Mouse (Mus musculus) forebrain, embryonic 15.5 days (tissue): ENCODE results near the gene Kirrel3. TPM values are rescaled to one million over a fixed set of nuclear protein-coding genes. Genes with fewer than 3 reads are reported as not detected.

Source experiments
- ATAC-seq: fragments of 200-750 bp; cut with Nextera tagmentation; replicated peaks from 2 replicates; pipeline ENCODE4 v1.8.0; 2017; ENCODE audit warnings: mild to moderate bottlenecking, moderate TSS enrichment, moderate library complexity
- H3K27ac ChIP-seq: fragments of 300-500 bp; sonication (generic); replicated peaks from 2 replicates; pipeline ENCODE4 v1.5.1; 2015; ENCODE audit warnings: mild to moderate bottlenecking, inconsistent platforms
- H3K27me3 ChIP-seq: fragments of 300-500 bp; sonication (generic); 2 replicates; pipeline ENCODE4 v1.6.1; 2015; ENCODE audit warnings: inconsistent platforms
- H3K36me3 ChIP-seq: fragments of 300-500 bp; sonication (generic); 2 replicates; pipeline ENCODE4 v1.6.1; 2015; ENCODE audit warnings: mild to moderate bottlenecking, inconsistent platforms
- H3K4me1 ChIP-seq: fragments of 300-500 bp; sonication (generic); 2 replicates; pipeline ENCODE4 v1.6.1; 2015; ENCODE audit warnings: inconsistent platforms
- H3K4me2 ChIP-seq: fragments of 300-500 bp; sonication (generic); replicated peaks from 2 replicates; pipeline ENCODE4 v1.6.1; 2015; ENCODE audit warnings: mild to moderate bottlenecking, inconsistent platforms
- H3K4me3 ChIP-seq: fragments of 300-500 bp; sonication (generic); 2 replicates; pipeline ENCODE4 v1.5.1; 2015; ENCODE audit warnings: mild to moderate bottlenecking, inconsistent platforms
- H3K9ac ChIP-seq: fragments of 300-500 bp; sonication (generic); replicated peaks from 2 replicates; pipeline ENCODE4 v1.6.1; 2015; ENCODE audit warnings: mild to moderate bottlenecking, inconsistent platforms
- H3K9me3 ChIP-seq: fragments of 300-500 bp; sonication (generic); 2 replicates; pipeline ENCODE4 v1.6.1; 2016; ENCODE audit warnings: inconsistent platforms
- WGBS: fragments of 180-500 bp; shearing (Covaris S2); methylation state at CpG from one replicate; pipeline ENCODE4 v1.1.7; 2015; ENCODE audit warnings: mixed read lengths; 5-methylcytosine and 5-hydroxymethylcytosine counted together
- polyA plus RNA-seq: library from polyadenylated mRNA; unstranded; fragments of >200 nt; fragmentation: Nextera tagmentation; extraction: Ambion mirVana; gene quantifications from 2 replicates; pipeline ENCODE4 v1.2.1, GENCODE M21; 2015

Kirrel3 gene
- polyA plus RNA-seq, 1 experiment from 2014 or later = 48.1 TPM

GRCm38 (mm10) chr9:35041493-35041892, 555.8 kb downstream of the Kirrel3 start:
- H3K27ac ChIP-seq = no peak overlapping the region
- H3K27me3 ChIP-seq = no peaks in the 10 kb centered on the region
- peaks cover 31% of the 10 kb centered on the region for H3K4me1 ChIP-seq
- no peaks in the 10 kb centered on the region for H3K36me3 ChIP-seq
- no peak overlapping the region for H3K4me3 ChIP-seq
- H3K9ac ChIP-seq = no peak overlapping the region
- ATAC-seq = no peak
- no peak overlapping the region for H3K4me2 ChIP-seq
- H3K9me3 ChIP-seq = no peaks in the 10 kb centered on the region
- WGBS = 76% methylated on average over 5 of the region's 5 CpGs

DNA sequence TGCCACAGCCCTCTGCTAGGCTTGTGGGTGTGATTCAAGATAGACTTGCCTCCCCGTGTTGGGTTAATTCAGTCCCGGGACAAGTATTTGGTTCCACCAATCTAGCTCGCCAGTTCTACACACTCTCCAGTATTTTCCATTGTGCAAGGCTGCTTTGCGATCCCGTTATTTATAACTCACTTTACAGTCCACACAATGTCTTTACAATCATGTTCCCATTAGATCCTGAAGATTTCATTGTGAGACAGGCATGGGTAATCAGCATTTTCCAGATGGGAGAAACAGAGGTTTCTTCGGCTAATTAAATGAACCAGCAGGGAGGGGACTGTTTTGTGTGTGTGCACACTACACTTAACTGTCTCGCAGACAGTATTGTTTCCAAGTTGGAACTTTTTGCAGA, 557.9 kb downstream of the Kirrel3 start:
- no peaks in the 10 kb centered on the region for H3K27me3 ChIP-seq
- 8% methylated on average over 7 of the region's 7 CpGs for WGBS
- no peak overlapping the region for H3K9ac ChIP-seq
- no peak overlapping the region for H3K27ac ChIP-seq
- no peak overlapping the region for H3K4me3 ChIP-seq
- H3K4me1 ChIP-seq = peaks cover 30% of the 10 kb centered on the region
- H3K9me3 ChIP-seq = no peaks in the 10 kb centered on the region
- no peaks in the 10 kb centered on the region for H3K36me3 ChIP-seq
- no peak for ATAC-seq
- H3K4me2 ChIP-seq = no peak overlapping the region

GRCm38 (mm10) chr9:35044458-35044857, 558.8 kb downstream of the Kirrel3 start:
- Histone ChIP-seq H3K4me2 (no peak overlapping the region), H3K36me3 (no peaks in the 10 kb centered on the region), H3K4me3 (no peak overlapping the region), H3K9ac (no peak overlapping the region), H3K27ac (no peak overlapping the region), H3K4me1 (peaks cover 22% of the 10 kb centered on the region), H3K27me3 (no peaks in the 10 kb centered on the region), H3K9me3 (no peaks in the 10 kb centered on the region)
- no peak for ATAC-seq
- WGBS = 7% methylated on average over 15 of the region's 15 CpGs

DNA sequence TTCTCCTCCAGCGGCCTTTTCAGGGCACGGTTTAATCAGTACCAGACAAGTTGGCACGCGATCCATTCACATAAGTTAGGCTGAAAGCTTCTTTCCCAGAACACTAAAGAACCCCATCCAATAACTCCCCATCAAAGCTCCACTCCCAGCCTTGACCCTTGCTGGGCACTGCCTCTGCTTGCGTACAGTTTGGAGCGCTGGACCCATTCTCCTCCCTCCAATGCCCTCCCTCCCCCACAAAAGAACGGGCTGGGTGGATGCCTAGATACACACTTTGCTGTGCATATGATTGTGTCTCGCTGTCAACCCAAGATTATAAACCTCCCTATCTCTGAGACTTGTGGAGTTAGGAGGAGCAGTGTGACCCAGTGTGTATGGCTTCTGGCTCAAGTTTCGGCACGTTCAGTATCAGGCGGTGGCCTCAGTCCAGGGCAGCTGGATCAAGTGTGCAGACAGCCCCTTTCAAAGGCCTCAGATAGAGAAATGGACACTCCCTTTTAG, 559.4 kb downstream of the Kirrel3 start:
- ATAC-seq = no peak
- Histone ChIP-seq H3K27me3 (no peaks in the 10 kb centered on the region), H3K9me3 (no peaks in the 10 kb centered on the region), H3K4me1 (peaks cover 22% of the 10 kb centered on the region), H3K27ac (no peak overlapping the region), H3K4me3 (no peak overlapping the region), H3K36me3 (no peaks in the 10 kb centered on the region), H3K9ac (no peak overlapping the region), H3K4me2 (no peak overlapping the region)
- WGBS = 50% methylated on average over 11 of the region's 11 CpGs

DNA sequence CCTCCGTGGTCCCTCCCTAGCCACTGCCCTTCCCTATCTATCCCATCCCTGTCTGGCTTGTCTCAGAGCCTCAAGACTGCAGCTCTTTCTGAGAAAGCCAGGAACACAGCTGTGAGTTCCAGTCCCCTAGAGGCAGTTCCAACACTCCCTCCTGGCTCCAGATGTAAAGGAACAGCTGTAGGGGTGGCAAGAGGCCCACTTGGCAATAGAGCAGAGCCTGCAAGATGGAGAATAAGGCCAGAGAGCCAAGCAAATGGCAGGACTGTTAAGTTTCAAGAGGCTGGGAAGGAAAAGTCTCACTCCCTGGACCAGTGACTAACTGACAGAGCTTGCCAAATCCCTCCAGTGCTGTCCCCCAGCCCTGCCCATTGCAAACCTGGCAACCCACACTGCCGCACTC, 560.1 kb downstream of the Kirrel3 start:
- ATAC-seq = no peak
- Histone ChIP-seq H3K36me3 (no peaks in the 10 kb centered on the region), H3K4me2 (no peak overlapping the region), H3K27me3 (no peaks in the 10 kb centered on the region), H3K4me3 (no peak overlapping the region), H3K9ac (no peak overlapping the region), H3K9me3 (no peaks in the 10 kb centered on the region), H3K27ac (no peak overlapping the region), H3K4me1 (peaks cover 22% of the 10 kb centered on the region)
- 87% methylated on average over 2 of the region's 2 CpGs for WGBS

DNA sequence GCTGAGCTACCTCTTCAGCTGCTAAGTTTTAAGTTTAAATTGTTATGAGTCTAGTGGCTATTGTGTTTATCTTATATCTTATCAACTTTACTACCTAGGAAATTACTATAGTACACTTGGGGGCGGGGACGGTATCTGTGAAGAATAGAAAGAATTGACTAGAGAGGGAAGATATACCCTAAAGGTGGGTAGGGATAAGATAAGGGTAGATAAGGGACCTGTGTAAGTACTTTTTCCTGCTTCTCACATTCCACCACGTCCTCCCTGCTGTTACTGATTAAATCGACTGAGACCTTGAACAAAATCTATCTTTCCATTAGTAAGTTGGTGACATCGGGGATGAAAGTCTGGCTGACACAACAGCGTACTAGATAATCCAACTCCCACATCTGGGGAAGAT, 562.8 kb downstream of the Kirrel3 start:
- H3K27ac ChIP-seq = no peak overlapping the region
- peaks cover 22% of the 10 kb centered on the region for H3K4me1 ChIP-seq
- ATAC-seq = no peak

GRCm38 (mm10) chr9:35049891-35050527, 564.3 kb downstream of the Kirrel3 start:
- Histone ChIP-seq H3K27ac (no peak overlapping the region), H3K4me3 (no peak overlapping the region), H3K36me3 (no peaks in the 10 kb centered on the region), H3K4me2 (no peak overlapping the region), H3K4me1 (peaks cover 11% of the 10 kb centered on the region; the same call in 1 of the 2 replicates), H3K27me3 (no peaks in the 10 kb centered on the region), H3K9ac (no peak overlapping the region), H3K9me3 (no peaks in the 10 kb centered on the region)
- no peak for ATAC-seq
- 76% methylated on average over 3 of the region's 3 CpGs for WGBS

More for the DNA sequence above, 562.8 kb downstream of the Kirrel3 start:
- H3K36me3 ChIP-seq = no peaks in the 10 kb centered on the region
- no peak overlapping the region for H3K4me2 ChIP-seq
- H3K27me3 ChIP-seq = no peaks in the 10 kb centered on the region
- H3K4me3 ChIP-seq = no peak overlapping the region
- no peaks in the 10 kb centered on the region for H3K9me3 ChIP-seq
- 96% methylated on average over 6 of the region's 6 CpGs for WGBS
- no peak overlapping the region for H3K9ac ChIP-seq

GRCm38 (mm10) chr9:35050701-35051454, 565.2 kb downstream of the Kirrel3 start:
- ATAC-seq = no peak
- no peaks in the 10 kb centered on the region for H3K36me3 ChIP-seq
- 91% methylated on average over 6 of the region's 6 CpGs for WGBS

DNA sequence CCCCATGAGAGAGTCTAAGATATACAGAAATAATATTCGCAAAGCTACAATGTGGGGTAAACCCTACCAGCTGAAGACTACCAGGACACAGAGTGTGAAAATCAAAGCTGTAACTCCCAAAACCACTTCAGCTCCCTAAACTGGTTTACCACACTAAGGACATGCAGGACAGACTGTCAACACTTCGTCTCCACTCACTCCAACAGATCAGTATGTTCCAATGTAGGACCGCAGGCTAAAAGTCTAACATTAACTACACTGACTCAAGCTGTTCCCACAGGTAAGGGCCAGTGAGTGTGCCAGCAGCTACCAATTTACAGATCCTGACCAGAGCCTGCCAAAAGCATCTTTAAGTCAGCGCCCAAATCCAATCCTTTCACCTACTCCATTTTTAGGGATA, 566.0 kb downstream of the Kirrel3 start:
- Histone ChIP-seq H3K4me2 (no peak overlapping the region), H3K9me3 (no peaks in the 10 kb centered on the region), H3K27me3 (no peaks in the 10 kb centered on the region), H3K4me3 (no peak overlapping the region), H3K9ac (no peak overlapping the region), H3K4me1 (no peaks in the 10 kb centered on the region), H3K36me3 (no peaks in the 10 kb centered on the region), H3K27ac (no peak overlapping the region)
- no peak for ATAC-seq
- WGBS = 91% methylated on average over 4 of the region's 4 CpGs

More at GRCm38 (mm10) chr9:35050701-35051454, 565.2 kb downstream of the Kirrel3 start:
- Histone ChIP-seq H3K4me3 (no peak overlapping the region), H3K4me1 (peaks cover 4% of the 10 kb centered on the region; the same call in 1 of the 2 replicates), H3K27me3 (no peaks in the 10 kb centered on the region), H3K9ac (no peak overlapping the region), H3K9me3 (no peaks in the 10 kb centered on the region), H3K27ac (no peak overlapping the region), H3K4me2 (no peak overlapping the region)

- no peaks in the 10 kb centered on the region for H3K36me3 ChIP-seq
- no peaks in the 10 kb centered on the region for H3K27me3 ChIP-seq
- H3K4me3 ChIP-seq = no peak overlapping the region
- no peak overlapping the region for H3K9ac ChIP-seq
- H3K9me3 ChIP-seq = no peaks in the 10 kb centered on the region
- no peak for ATAC-seq
- no peaks in the 10 kb centered on the region for H3K4me1 ChIP-seq
- no peak overlapping the region for H3K27ac ChIP-seq
- WGBS = 95% methylated on average over 4 of the region's 4 CpGs
- H3K4me2 ChIP-seq = no peak overlapping the region
Measured at GRCm38 (mm10) chr9:35052671-35053070, 567.0 kb downstream of the Kirrel3 start.

DNA sequence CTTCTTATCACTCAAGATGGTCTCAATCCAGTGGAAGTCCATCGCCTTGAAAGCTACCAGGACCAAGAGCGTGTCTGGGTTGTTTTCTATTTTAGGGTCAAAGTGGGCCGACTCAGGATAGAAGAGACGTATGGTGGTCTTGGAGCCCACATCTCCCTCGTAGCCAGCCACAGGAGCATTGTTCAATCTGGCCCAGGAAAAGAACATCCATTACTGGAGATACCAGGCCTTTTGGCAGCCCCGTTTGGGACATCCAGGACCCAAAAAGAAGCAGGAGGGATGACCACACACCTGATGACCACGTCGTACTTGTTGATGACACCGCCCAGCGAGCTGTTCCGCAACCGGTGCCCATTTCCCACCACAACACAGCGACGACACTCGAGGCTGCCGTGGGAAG, 567.4 kb downstream of the Kirrel3 start:
- no peak for ATAC-seq
- Histone ChIP-seq H3K36me3 (no peaks in the 10 kb centered on the region), H3K27ac (no peak overlapping the region), H3K9ac (no peak overlapping the region), H3K27me3 (no peaks in the 10 kb centered on the region), H3K4me3 (no peak overlapping the region), H3K4me2 (no peak overlapping the region), H3K9me3 (no peaks in the 10 kb centered on the region), H3K4me1 (no peaks in the 10 kb centered on the region)
- WGBS = 97% methylated on average over 16 of the region's 16 CpGs

DNA sequence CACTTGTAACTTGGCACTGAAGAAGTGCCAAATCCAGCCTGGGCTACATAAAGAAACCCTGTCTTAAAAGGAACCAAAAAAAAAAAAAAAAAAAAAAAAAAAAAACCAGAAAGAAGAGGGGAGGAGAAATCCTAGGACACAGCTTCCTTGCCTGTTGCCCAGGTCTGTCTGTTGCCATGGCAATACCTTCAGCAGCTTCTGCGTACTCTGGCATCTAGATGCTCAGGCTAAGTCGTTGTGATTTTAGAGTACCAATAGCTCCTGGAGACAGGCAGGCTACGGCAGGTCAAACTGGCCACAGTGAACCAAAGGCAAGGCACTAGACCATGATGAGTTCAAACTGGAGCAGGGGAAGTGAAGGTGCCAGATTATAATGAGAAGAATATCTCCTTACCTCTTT, 568.0 kb downstream of the Kirrel3 start:
- Histone ChIP-seq H3K9ac (no peak overlapping the region), H3K36me3 (no peaks in the 10 kb centered on the region), H3K27me3 (no peaks in the 10 kb centered on the region), H3K4me1 (no peaks in the 10 kb centered on the region), H3K4me3 (no peak overlapping the region), H3K27ac (no peak overlapping the region), H3K4me2 (no peak overlapping the region), H3K9me3 (no peaks in the 10 kb centered on the region)
- 66% methylated on average over 3 of the region's 3 CpGs for WGBS
- ATAC-seq = 0 out of 2 replicates have a peak, but pooled peaks have one; percentile 51
